Mouse (Mus musculus) cortical plate, adult 2 months (tissue): ENCODE measurements around the gene Col1a2.
A peak's percentile ranks its signal among the peaks of the same experiment; 100 is the strongest.

ENCODE experiments used
- CTCF ChIP-seq: fragments of 200-500 bp; IDR thresholded peaks from 2 replicates; pipeline ENCODE4 v1.5.1; 2011; ENCODE audit warnings: mild to moderate bottlenecking, control low read depth, low read length; ENCODE audit not compliant: insufficient read depth; ENCODE audit errors: extremely low read depth
- POLR2A ChIP-seq: fragments of 200-500 bp; IDR thresholded peaks from 2 replicates; pipeline ENCODE4 v1.6.1; 2011; ENCODE audit warnings: mild to moderate bottlenecking, low read length, control low read depth; ENCODE audit not compliant: insufficient read depth; ENCODE audit errors: extremely low read depth

GRCm38 (mm10) chr6:4557678-4558077 lies 53.1 kb downstream of the Col1a2 start:
- TF ChIP-seq POLR2A (no peak), CTCF (peak; percentile 54)
